Mouse (Mus musculus) heart, embryonic 16.5 days (tissue): Measurements from ENCODE around the gene Det1. TPM values are rescaled to one million over a fixed set of nuclear protein-coding genes. Genes with fewer than 3 reads are reported as not detected.

ENCODE experiments used
- ATAC-seq: fragments of 200-750 bp; cut with Nextera tagmentation; replicated peaks from 2 replicates; pipeline ENCODE4 v1.8.0; 2017; ENCODE audit warnings: moderate number of reproducible peaks; ENCODE audit not compliant: insufficient read depth, low FRiP score; ENCODE audit errors: extremely low read depth
- H3K27ac ChIP-seq: fragments of 300-500 bp; sonication (generic); 2 replicates; pipeline ENCODE4 v1.5.1; 2014; ENCODE audit warnings: mild to moderate bottlenecking, low read length, control low read depth, moderate library complexity
- H3K27me3 ChIP-seq: fragments of 300-500 bp; sonication (generic); 2 replicates; pipeline ENCODE4 v1.6.1; 2014; ENCODE audit warnings: low read length, mixed read lengths; ENCODE audit not compliant: control insufficient read depth, insufficient read depth
- H3K36me3 ChIP-seq: fragments of 300-500 bp; sonication (generic); 2 replicates; pipeline ENCODE4 v1.6.1; 2014; ENCODE audit not compliant: control insufficient read depth, insufficient read depth
- H3K4me1 ChIP-seq: fragments of 300-500 bp; sonication (generic); 2 replicates; pipeline ENCODE4 v1.6.1; 2014; ENCODE audit warnings: low read length, mixed read lengths; ENCODE audit not compliant: control insufficient read depth, insufficient read depth
- H3K4me2 ChIP-seq: fragments of 300-500 bp; sonication (generic); 2 replicates; pipeline ENCODE4 v1.6.1; 2014; ENCODE audit warnings: low read depth, mild to moderate bottlenecking, control low read depth, low read length
- H3K4me3 ChIP-seq: fragments of 300-500 bp; sonication (generic); 2 replicates; pipeline ENCODE4 v1.5.1; 2014; ENCODE audit warnings: mild to moderate bottlenecking, control low read depth, low read length
- H3K9ac ChIP-seq: fragments of 300-500 bp; sonication (generic); 2 replicates; pipeline ENCODE4 v1.6.1; 2014; ENCODE audit warnings: low read length, control low read depth
- H3K9me3 ChIP-seq: fragments of 300-500 bp; sonication (generic); replicated peaks from 2 replicates; pipeline ENCODE4 v1.6.1; 2016; ENCODE audit warnings: low read length; ENCODE audit not compliant: control insufficient read depth
- WGBS: fragments of 180-500 bp; shearing (Covaris S2); extraction: QIAGEN DNeasy Blood & Tissue Kit; methylation state at CpG from one replicate; pipeline ENCODE4 v1.1.7; 2014; 5-methylcytosine and 5-hydroxymethylcytosine counted together
- polyA plus RNA-seq: library from polyadenylated mRNA; unstranded; fragments of >200 nt; fragmentation: Nextera tagmentation; extraction: Ambion mirVana; gene quantifications from 2 replicates; pipeline ENCODE4 v1.2.1, GENCODE M21; 2015

Det1 gene
- polyA plus RNA-seq, 1 experiment from 2014 or later = 14.2 TPM

- WGBS = 64% methylated on average over 7 of the region's 7 CpGs
- H3K27me3 ChIP-seq = no peaks in the 10 kb centered on the region
- H3K9ac ChIP-seq = no peak overlapping the region
- no peak overlapping the region for H3K4me2 ChIP-seq
- H3K9me3 ChIP-seq = no peaks in the 10 kb centered on the region
- no peak for ATAC-seq
- no peak overlapping the region for H3K27ac ChIP-seq
- no peaks in the 10 kb centered on the region for H3K4me1 ChIP-seq
- H3K36me3 ChIP-seq = no peaks in the 10 kb centered on the region
- no peak overlapping the region for H3K4me3 ChIP-seq
Observed at GRCm38 (mm10) chr7:78863796-78864445, 16.9 kb upstream of the Det1 start.

GRCm38 (mm10) chr7:78855044-78855655 lies 8.1 kb upstream of the Det1 start:
- Histone ChIP-seq H3K4me1 (no peaks in the 10 kb centered on the region), H3K36me3 (no peaks in the 10 kb centered on the region), H3K4me2 (no peak overlapping the region), H3K27ac (no peak overlapping the region), H3K9ac (no peak overlapping the region), H3K27me3 (no peaks in the 10 kb centered on the region), H3K4me3 (no peak overlapping the region), H3K9me3 (no peaks in the 10 kb centered on the region)
- no peak for ATAC-seq
- WGBS = 59% methylated on average over 5 of the region's 5 CpGs

- Histone ChIP-seq H3K27ac (no peak overlapping the region), H3K9me3 (no peaks in the 10 kb centered on the region), H3K4me3 (no peak overlapping the region), H3K4me2 (no peak overlapping the region), H3K27me3 (no peaks in the 10 kb centered on the region), H3K36me3 (no peaks in the 10 kb centered on the region), H3K9ac (no peak overlapping the region), H3K4me1 (no peaks in the 10 kb centered on the region)
- ATAC-seq = no peak
- WGBS = 58% methylated on average over 4 of the region's 4 CpGs
Observed at GRCm38 (mm10) chr7:78854051-78854450, 7.0 kb upstream of the Det1 start.

GRCm38 (mm10) chr7:78846066-78846716 lies 872 bp downstream of the Det1 start:
- 42% methylated on average over 12 of the region's 12 CpGs for WGBS
- Histone ChIP-seq H3K27me3 (no peaks in the 10 kb centered on the region), H3K4me2 (peak overlapping the region; percentile 85), H3K4me3 (peak overlapping the region; percentile 79), H3K36me3 (peaks cover 21% of the 10 kb centered on the region), H3K9ac (peak overlapping the region; percentile 88), H3K9me3 (no peaks in the 10 kb centered on the region), H3K27ac (peak overlapping the region; percentile 69), H3K4me1 (peaks cover 9% of the 10 kb centered on the region)
- no peak for ATAC-seq

GRCm38 (mm10) chr7:78841601-78842000 lies 5.5 kb downstream of the Det1 start:
- ATAC-seq = no peak
- H3K27ac ChIP-seq = no peak overlapping the region
- 56% methylated on average over 5 of the region's 5 CpGs for WGBS

GRCm38 (mm10) chr7:78837250-78837649 lies 9.8 kb downstream of the Det1 start:
- Histone ChIP-seq H3K4me2 (no peak overlapping the region), H3K27ac (no peak overlapping the region), H3K4me3 (no peak overlapping the region), H3K9me3 (no peaks in the 10 kb centered on the region), H3K36me3 (peaks cover 14% of the 10 kb centered on the region), H3K4me1 (no peaks in the 10 kb centered on the region), H3K9ac (no peak overlapping the region), H3K27me3 (no peaks in the 10 kb centered on the region)
- ATAC-seq = no peak
- WGBS = 78% methylated on average over 4 of the region's 4 CpGs

More at GRCm38 (mm10) chr7:78841601-78842000, 5.5 kb downstream of the Det1 start:
- H3K9me3 ChIP-seq = no peaks in the 10 kb centered on the region
- no peak overlapping the region for H3K4me3 ChIP-seq
- no peak overlapping the region for H3K9ac ChIP-seq
- peaks cover 33% of the 10 kb centered on the region for H3K36me3 ChIP-seq
- no peak overlapping the region for H3K4me2 ChIP-seq
- H3K4me1 ChIP-seq = peaks cover 9% of the 10 kb centered on the region
- no peaks in the 10 kb centered on the region for H3K27me3 ChIP-seq

- no peak overlapping the region for H3K4me3 ChIP-seq
- no peak overlapping the region for H3K4me2 ChIP-seq
- H3K27ac ChIP-seq = no peak overlapping the region
- no peak overlapping the region for H3K9ac ChIP-seq
- ATAC-seq = no peak
- no peaks in the 10 kb centered on the region for H3K9me3 ChIP-seq
- H3K27me3 ChIP-seq = no peaks in the 10 kb centered on the region
- peaks cover 12% of the 10 kb centered on the region for H3K36me3 ChIP-seq
- no peaks in the 10 kb centered on the region for H3K4me1 ChIP-seq
- 80% methylated on average over 4 of the region's 4 CpGs for WGBS
Observed at GRCm38 (mm10) chr7:78835656-78836055, 11.4 kb downstream of the Det1 start.

GRCm38 (mm10) chr7:78827749-78828362 lies 19.2 kb downstream of the Det1 start:
- H3K4me2 ChIP-seq = no peak overlapping the region
- no peak overlapping the region for H3K9ac ChIP-seq
- H3K27me3 ChIP-seq = no peaks in the 10 kb centered on the region
- H3K9me3 ChIP-seq = no peaks in the 10 kb centered on the region
- no peak for ATAC-seq
- 86% methylated on average over 14 of the region's 14 CpGs for WGBS
- no peaks in the 10 kb centered on the region for H3K4me1 ChIP-seq
- peaks cover 15% of the 10 kb centered on the region for H3K36me3 ChIP-seq
- no peak overlapping the region for H3K27ac ChIP-seq
- no peak overlapping the region for H3K4me3 ChIP-seq
